Mouse (Mus musculus) left cerebral cortex, postnatal 10 days (tissue): ENCODE data around the gene Hadha. TPM values are rescaled to one million over a fixed set of nuclear protein-coding genes. Genes with fewer than 3 reads are reported as not detected.

Experiments
- DNase-seq, 2 experiments: peaks; one replicate each; pipeline ENCODE4 v3.0.0; 2021 to 2022; ENCODE audit warnings: low spot score in 2 of 2, mixed read lengths in 1 of 2; ENCODE audit errors: extremely low spot score in 1 of 2
- intact Hi-C: fragments of 180-260 bp; cut with DNase I; formaldehyde crosslinking; loops from one replicate; pipeline ENCODE4 v1.15.1; 2025
- total RNA-seq, 2 experiments: library from RNA; stranded (reverse); gene quantifications; 2 replicates each; pipeline ENCODE4 v1.2.3; 2021

Hadha gene
- total RNA-seq, 2 experiments from 2014 or later = 60.2 to 64.6 TPM

DNA sequence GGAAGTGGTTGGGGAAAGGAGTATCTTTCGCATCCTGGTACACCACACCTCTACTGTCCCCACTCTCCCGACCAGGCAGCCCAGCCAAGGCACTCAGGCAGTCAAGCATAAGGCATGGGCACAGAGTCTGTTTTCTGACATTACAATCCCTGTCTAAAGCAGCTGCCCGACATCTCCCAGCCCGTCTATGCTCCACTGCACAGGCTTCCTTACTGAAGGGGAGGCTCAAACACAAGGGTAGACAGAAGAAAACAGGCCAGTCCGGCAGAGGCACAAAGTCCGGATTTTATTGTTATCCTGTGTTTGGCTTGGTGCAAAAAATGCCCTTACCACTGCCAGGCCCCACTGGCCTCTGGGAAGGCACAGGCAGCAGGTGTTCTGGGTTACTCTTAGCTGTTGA lies 35.8 kb downstream of the Hadha start:
- DNase-seq = no peak
- intact Hi-C loops = loop anchor here (10.0 kb wide), 1 partner anchor 294 kb away; no protein-coding TSS in a partner anchor

- intact Hi-C loops = loop anchor here (10.0 kb wide), 1 partner anchor 293 kb away; no protein-coding TSS in a partner anchor
These were observed 36.9 kb downstream of the Hadha start for GRCm38 (mm10) chr5:30118018-30118417.

GRCm38 (mm10) chr5:30115718-30116117 lies 39.2 kb downstream of the Hadha start:
- intact Hi-C loops = loop anchor here (10.0 kb wide), 1 partner anchor 291 kb away; no protein-coding TSS in a partner anchor
- DNase-seq = no peak

More at GRCm38 (mm10) chr5:30118018-30118417, 36.9 kb downstream of the Hadha start:
- DNase-seq = no peak

DNA sequence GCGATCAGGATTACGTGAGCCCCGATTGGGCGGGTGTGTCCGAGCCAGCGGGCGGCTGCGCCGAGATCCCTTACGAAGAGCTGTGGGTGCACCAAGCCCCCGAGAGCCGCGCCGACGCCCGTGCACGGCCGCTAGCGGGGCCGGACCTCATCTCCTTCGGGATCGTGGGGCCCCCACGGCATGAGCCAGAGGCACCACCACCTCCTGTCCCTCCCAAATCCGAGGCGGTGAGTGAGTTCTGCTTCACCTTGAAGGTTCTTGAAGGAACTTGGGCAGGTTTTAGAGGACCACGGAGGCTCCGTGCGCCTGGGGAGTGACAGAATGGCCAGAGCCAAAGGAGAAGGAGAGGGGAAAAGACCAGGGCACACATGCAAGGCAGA lies 40.2 kb downstream of the Hadha start:
- DNase-seq = no peak
- intact Hi-C loops = loop anchor here (10.0 kb wide), 1 partner anchor 290 kb away; no protein-coding TSS in a partner anchor

DNA sequence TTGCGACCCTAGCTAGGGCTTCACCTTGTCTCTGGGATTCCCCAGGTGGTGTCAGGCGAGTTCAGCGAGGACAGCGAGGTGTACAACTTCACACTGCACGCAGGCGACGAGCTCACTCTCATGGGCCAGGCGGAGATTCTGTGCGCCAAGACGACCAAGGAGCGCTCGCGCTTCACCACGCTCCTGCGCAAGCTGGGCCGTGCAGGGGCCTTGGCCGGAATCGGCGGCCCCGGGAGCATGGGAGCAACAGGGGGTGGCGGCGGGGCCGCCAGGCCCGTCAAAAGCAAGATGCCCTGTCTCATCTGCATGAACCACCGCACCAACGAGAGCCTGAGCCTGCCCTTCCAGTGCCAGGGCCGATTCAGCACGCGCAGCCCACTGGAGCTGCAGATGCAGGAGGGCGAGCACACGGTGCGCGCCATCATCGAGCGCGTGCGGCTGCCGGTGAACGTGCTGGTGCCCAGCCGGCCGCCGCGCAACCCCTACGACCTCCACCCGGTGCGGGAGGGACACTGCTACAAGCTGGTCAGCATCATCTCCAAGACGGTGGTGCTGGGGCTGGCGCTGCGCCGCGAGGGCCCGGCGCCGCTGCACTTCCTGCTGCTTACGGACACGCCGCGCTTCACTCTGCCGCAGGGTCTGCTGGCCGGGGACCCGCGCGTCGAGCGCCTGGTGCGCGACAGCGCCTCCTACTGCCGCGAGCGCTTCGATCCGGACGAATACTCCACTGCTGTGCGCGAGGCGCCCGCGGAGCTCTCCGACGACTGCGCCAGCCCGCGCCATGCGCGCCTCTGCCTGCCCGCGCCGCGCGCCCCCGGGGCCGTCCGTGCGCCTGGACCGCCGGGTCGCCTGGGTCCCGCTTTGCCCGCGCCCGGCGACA lies 40.8 kb downstream of the Hadha start:
- peak; percentile 63 to 88 for DNase-seq
- intact Hi-C loops = loop anchor here (10.0 kb wide), 1 partner anchor 289 kb away; no protein-coding TSS in a partner anchor

GRCm38 (mm10) chr5:30112533-30113068 lies 42.4 kb downstream of the Hadha start:
- intact Hi-C loops = loop anchor here (10.0 kb wide), 1 partner anchor 288 kb away; no protein-coding TSS in a partner anchor
- DNase-seq = no peak

DNA sequence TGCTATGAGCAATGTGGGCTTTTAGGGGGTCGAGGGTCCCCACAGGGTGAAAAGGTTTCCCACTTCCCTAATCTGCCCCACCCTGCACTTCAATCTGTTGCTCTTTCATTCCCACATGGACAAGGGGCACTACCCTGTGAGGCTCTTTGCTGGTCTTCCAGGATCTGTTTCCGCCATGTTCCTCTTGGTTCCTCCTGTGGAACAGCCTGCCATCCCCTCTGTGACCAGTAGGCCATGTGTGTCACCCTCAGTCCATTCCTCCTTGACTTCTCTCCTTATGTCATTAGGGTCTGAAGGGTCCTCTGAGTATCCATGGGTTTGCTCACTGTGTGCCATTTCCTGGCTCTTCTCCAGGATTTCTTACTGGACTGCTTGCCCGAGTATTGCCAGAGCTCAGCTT lies 43.2 kb downstream of the Hadha start:
- intact Hi-C loops = loop anchor here (10.0 kb wide), 1 partner anchor 287 kb away; no protein-coding TSS in a partner anchor
- no peak for DNase-seq

- intact Hi-C loops = loop anchor here (10.0 kb wide), 1 partner anchor 286 kb away; no protein-coding TSS in a partner anchor
- peak in 1 of 2 experiments; percentile 85 for DNase-seq
These were observed 43.8 kb downstream of the Hadha start for GRCm38 (mm10) chr5:30111126-30111525.

- intact Hi-C loops = loop anchor here (10.0 kb wide), 1 partner anchor 286 kb away; no protein-coding TSS in a partner anchor
- DNase-seq = no peak
These were observed 44.4 kb downstream of the Hadha start for GRCm38 (mm10) chr5:30110371-30111060.

DNA sequence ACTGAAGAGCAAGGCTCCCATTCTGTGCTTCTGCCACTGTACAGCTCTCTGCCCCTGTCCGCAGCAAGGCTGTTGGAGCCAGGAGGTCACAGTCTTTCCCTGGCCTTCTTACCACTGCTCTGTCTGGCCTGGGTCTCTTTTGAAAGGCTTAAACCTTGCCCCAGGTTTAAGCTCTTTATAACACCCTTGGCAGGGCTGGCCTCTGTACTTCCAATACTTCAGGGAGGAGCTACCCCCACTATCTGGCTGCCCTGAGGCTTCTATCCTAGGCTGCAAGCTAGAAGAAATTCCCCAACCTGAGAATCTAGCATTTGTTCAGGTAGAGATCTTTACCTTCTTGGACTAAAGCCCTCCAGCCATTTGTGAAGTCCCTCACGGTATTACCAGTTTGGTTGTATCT lies 45.1 kb downstream of the Hadha start:
- no peak for DNase-seq
- intact Hi-C loops = loop anchor here (10.0 kb wide), 1 partner anchor 285 kb away; no protein-coding TSS in a partner anchor

DNA sequence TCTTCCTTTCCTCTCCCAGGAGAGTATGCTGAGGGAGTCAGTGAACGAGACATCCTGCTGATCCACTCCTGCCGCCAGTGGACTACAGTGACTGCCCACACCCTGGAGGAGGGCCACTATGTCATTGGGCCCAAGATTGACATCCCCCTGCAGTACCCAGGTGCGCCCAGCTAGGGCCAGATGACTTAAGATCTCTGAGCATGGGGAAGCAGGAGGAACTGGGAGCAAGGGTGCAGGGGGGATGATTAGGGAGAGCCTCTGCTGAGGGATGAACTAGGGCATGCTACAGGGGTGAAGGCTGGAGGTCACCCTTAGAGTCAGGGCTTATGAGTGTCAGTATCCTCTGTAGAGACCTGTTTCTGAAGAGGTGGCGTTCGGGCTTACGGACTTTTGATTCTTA lies 46.7 kb downstream of the Hadha start:
- DNase-seq = no peak
- intact Hi-C loops = no loop called here

GRCm38 (mm10) chr5:30107611-30108041 lies 47.3 kb downstream of the Hadha start:
- intact Hi-C loops = no loop called here
- no peak for DNase-seq

DNA sequence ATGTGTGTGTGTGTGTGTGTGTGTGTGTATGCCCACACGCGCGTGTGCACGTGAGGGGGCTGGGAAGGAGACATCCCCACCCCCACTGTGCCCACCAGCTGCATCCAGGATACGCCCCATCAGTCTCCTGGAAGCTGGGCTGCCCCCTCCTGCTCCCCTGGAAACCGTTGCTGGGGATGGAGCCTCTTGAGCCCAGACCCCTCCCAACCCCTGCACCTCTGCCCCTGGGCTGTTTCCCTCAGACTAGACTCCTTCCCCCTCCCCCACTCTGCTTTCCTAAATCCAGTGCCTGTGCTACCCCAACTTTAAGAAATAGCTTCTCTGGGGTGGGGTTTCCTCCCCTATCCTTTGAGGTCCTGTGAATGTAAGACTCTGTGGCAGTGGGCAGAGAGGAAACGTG lies 47.8 kb downstream of the Hadha start:
- intact Hi-C loops = no loop called here
- peak in 1 of 2 experiments; percentile 50 for DNase-seq

DNA sequence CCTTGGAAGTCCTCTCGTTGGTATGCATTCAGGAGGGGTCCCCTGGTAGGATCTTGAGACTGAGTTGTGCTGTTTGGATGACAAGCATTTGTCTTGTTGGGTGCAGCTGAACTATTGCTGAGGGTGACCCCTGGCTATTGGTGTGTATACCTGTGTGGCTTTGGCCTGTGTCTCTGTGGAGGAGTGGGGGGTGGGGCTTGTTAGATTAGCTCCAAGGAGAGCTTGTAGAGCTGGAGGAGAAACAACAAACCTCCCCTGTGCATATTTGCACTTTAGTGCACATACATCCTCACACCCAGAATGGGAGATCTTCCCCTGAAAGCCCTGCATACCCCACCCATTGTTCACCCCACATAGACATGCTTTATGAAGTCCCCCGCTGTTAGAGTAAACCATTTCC lies 48.2 kb downstream of the Hadha start:
- intact Hi-C loops = no loop called here
- no peak for DNase-seq

- peak; percentile 57 to 60 for DNase-seq
- intact Hi-C loops = no loop called here
These were observed 49.2 kb downstream of the Hadha start, which contains the start of gene 3110082J24Rik for GRCm38 (mm10) chr5:30105668-30106300. 3110082J24Rik (minus strand) TSS chr5:30106086.

- intact Hi-C loops = no loop called here
These were observed 49.9 kb downstream of the Hadha start, which contains the start of gene Garem2 for GRCm38 (mm10) chr5:30104841-30105667. Garem2 (plus strand) TSS chr5:30105161.

GRCm38 (mm10) chr5:30104339-30104738 lies 50.6 kb downstream of the Hadha start:
- DNase-seq = peak in 1 of 2 experiments; percentile 69
- intact Hi-C loops = no loop called here

More at GRCm38 (mm10) chr5:30104841-30105667, 49.9 kb downstream of the Hadha start, which contains the start of gene Garem2:
- DNase-seq = peak in 1 of 2 experiments; percentile 56
